Mouse (Mus musculus) cerebellum, postnatal 25 days (tissue): ENCODE data around the gene Fam107b.

Source experiments
- DNase-seq, 2 experiments: peaks; one replicate each; pipeline ENCODE4 v3.0.0; 2021; ENCODE audit warnings: mixed read lengths in 2 of 2

Fam107b gene

DNA sequence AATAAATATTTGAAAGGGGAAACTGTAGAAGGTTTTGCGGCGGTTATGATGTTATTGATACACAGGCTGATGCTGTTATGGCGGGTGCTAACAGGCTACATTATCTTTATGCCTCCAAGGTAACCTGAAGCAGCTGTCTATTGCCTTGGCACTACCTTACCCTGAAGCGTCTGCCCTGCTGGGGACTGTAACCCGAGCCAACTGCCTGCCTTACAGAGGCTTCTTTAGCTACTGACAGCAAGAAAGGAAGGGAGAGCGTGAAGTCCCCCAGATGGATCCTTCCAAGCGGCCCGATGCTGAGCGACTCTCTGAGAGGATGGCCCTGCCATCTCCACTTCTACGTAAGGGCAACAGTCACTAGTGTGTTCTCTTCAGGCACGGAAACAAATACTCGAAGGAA, at the start of gene Fam107b:
TSS of gene Fam107b (plus strand) at position 303 of the 400 bp plus-strand sequence.
- peak in 1 of 2 experiments; percentile 54 for DNase-seq

- DNase-seq = no peak
Measured at GRCm38 (mm10) chr2:3522558-3522957, 47.7 kb upstream of the Fam107b start.

GRCm38 (mm10) chr2:3526288-3526687, 44.0 kb upstream of the Fam107b start:
- no peak for DNase-seq

DNA sequence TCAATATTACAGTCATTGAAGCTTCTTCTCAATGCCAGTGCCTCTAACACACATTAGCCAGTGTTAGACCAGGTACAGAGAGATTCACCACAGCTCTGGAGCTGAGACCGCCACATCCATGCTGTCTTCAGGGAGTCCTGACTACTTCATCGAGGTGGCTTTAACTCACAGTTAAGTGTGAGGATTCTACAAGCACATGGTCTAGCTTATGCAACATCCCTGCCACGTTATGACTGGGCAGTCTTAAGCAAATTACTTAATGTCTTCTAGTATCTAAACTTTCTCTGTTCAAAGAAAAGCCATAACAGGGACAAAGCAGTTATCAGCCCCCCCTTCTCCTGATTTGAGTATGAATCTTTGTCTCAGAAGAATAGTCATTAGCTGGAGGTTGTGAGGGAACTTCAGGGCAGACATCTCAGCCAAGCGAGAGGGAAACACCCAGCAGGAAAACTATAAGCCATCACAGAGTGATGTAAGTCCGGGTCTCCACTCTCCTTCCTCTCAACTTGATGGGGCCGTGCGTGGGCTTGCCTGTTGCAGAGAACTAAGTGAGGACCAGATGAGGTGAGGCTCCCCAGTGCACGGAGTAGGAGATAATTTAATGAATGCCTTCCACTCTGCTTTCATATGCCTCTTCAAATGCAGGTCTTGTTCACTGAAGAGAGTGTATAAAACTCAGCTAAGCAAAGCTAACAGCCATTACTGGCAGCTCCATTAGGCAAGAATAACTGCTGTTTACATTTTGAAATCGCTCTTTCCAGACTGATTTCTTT, 28.8 kb upstream of the Fam107b start:
- DNase-seq = no peak

- DNase-seq = no peak
Measured at GRCm38 (mm10) chr2:3546055-3546454, 24.2 kb upstream of the Fam107b start.

GRCm38 (mm10) chr2:3546588-3546987, 23.7 kb upstream of the Fam107b start:
- DNase-seq = peak; percentile 75 to 82

DNA sequence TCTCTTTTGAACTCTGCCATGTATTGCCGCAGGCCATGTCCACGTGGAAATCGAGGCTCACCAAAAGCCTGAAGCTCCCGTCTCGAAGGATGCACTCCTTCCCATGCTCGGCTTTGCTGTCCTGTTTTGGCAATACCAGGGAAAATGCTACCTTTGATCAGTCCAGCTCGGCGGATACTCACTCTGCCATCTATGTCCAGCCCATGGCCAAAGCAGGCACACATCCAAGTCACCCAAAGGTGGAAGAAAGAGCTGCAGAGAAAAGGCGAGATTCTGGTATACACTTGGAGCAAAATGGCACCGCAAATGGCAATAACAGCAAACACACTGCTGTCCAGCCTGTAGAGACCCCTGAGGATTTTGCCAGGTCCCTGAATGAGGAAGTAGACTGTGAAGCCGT, 318 bp downstream of the Fam107b start:
- peak; percentile 26 to 28 for DNase-seq

DNA sequence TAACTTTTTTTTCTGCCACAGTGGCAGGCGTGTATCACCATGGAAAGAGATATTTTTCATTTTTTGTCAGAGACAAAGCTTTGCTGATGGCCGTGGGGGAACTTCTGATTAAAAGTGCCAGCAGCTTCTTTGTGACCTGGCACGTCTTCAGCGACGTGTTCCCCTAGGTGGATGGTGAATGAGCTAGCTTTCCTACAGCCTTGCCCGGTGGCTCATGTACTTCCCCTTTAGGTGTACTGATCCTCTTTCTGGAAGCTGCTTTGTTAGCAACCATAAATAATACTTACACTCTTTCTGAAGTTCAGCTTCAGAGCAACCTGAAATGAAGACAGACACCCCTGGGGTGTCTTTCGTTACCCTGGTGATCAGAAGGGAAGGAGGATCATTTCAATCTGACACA, 3.6 kb downstream of the Fam107b start:
- no peak for DNase-seq

GRCm38 (mm10) chr2:3575140-3575539, 4.9 kb downstream of the Fam107b start:
- no peak for DNase-seq

DNA sequence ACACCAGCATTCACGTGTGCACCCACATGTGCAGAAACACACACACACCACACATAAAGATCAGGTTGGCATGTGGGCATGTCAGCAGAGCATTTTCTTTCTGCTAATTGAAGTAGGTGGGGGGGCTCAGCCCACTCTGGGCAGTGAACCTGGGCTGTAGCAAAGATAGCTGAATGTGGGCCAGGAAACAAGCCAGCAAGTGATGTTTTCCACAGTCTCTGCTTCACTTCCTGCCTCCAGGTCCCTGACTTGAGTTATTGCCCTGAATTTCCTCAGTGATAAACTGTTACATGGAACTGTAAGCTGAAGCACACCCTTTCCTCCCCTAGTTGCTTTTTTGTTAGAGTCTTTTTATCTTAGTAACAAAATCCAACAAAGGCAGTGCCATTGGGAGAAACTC, 6.1 kb downstream of the Fam107b start:
- DNase-seq = no peak

- no peak for DNase-seq
Measured at GRCm38 (mm10) chr2:3577216-3577615, 6.9 kb downstream of the Fam107b start.

DNA sequence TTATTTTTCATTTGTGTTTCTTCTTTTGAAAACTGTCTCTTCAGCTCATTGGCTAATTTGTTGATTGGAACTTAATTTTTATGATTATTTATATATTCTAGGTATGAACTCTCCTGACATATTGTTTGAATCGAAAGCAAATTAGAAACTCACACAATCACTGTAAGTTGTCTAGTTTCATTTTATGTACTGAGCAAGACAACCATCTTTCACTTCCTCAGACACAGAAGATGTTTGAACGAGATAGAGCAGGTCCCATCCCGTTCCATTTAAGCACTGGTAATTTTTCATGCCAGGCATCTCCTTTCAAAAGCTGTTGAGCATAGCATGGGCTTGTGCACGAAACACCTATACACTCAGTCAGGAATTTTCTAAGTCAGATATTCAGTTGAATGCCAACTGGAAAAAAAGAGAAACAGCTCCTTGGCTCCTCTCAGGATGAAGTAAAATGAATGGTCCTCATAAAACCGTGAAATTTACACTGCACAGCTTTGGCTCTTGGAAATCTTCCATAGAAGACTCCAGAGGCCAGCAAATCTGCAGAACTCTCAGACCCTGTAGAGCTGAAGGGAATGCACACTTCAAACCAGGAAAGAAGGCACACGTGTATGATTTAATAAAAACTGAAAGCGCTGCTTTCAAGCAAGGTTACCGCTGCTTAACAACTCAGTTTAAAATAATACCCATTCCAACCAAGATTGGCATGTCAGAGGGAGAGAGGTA, 8.1 kb downstream of the Fam107b start:
- no peak for DNase-seq

GRCm38 (mm10) chr2:3579316-3579902, 9.1 kb downstream of the Fam107b start:
- DNase-seq = no peak

DNA sequence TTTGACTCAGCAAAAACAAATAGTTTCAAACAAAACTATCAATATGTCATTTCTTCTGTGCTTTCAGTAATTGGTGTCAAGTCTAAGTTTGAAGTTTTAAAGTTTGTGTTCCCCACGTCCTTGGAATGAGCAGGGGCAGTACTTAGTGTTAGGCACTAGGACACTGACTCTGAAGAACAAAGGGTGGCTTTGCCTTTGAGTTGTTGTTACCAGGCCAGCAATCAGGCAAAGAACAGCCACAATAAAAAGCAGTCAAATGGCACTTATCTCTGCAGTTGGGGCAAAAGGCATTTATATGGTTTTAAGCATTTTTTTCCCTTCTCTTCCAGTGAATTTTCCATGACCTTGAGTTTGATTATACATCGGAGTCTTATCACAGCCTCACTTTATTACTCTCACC, 12.5 kb downstream of the Fam107b start:
- DNase-seq = no peak

DNA sequence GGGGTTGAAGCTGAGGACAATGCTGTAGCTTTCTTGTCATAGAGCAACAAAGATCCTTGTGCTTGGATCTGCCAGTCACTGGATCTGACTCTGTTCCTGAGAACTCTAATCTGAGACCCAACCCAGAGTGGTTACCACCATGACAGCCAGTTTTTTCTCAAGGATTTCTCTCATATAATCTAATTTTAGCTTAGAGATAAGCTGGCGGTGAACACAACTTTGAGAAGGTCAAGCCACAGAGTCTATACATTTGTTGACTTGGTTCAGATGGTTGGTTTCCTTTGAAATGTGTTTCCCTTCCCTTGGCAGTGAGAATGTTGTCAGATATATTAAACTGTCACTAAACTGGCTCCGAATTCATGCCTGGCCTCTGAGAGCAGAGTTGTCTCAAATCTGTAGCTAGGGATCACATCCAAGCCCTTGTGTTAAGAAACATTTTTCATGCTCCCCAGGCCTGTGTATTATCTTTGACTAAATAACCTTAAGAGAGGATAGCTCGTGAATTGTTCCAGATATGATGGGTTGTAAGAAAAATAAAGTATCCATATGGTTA, 15.0 kb downstream of the Fam107b start:
- DNase-seq = no peak

DNA sequence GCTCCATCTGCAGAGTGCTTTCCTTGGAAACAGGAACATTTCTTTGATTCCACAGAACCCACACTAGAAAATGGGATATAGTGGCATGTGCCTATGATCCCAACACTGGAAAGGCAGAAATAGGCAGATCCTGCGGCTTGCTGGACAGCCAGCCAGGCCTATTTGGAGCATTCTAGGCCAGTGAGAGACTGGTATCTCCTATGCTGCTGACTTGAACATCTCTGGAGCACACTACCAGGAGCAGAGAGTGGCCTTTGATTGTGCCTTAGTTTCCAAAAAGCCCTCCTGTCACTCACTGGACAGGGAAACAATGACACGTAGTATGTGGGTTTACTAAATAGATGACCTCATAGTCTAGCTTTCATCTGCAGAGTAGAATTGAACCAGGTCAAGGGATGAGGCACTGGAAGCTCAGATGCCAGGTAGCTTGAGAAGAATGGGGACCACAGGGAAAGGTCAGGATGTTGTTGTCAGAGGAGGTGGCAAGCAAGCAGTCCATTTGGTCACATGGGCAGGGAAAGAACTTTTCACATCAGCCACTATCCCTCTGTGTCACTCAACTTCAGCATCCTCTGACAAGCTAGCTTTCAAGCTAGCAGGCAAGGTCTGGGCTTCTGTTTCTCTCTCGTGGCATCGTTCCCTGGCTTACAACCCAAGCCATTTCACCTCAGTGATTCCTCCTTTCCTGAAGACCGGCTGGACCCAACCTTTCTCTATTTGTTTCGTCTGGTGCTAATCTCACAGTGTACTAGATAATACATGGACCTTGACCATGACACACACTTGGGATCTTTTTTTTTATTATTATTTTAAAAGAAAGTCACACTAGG, 20.0 kb downstream of the Fam107b start:
- peak; percentile 83 to 87 for DNase-seq

GRCm38 (mm10) chr2:3590916-3591197, 20.6 kb downstream of the Fam107b start:
- peak; percentile 86 to 87 for DNase-seq

DNA sequence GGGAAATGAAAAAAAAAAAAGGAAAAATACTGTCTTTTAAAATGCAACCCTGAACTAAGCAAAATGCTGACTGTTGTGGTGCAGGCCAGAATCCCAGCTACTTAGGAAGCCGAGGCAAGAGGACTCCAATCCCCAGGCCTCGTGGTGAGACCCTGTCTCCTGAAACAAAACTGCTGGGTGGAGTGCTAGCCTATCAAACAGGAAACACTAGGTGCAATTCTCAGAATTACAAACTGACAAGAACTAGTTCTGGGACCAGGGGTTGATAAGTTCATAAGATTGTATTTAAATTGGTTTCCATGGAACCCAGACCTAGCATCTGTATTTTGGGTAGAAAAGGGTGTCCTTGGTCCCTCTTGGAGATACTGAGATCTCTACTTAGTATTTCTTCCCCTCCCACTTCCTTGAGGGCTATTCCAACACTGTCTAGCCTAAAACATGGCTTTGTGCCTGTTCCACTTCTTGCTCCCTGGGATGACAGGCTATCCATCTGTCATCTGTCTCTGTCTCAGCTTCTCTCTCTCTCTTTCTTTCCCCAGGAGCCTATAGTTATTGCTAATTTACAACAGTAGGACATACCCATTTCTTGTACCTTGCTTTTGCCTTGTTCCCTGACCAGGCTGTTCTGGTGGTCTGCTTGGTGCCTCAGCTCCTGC, 24.5 kb downstream of the Fam107b start:
- peak; percentile 57 to 58 for DNase-seq

GRCm38 (mm10) chr2:3600421-3600820, 30.1 kb downstream of the Fam107b start:
- DNase-seq = peak; percentile 27 to 28

DNA sequence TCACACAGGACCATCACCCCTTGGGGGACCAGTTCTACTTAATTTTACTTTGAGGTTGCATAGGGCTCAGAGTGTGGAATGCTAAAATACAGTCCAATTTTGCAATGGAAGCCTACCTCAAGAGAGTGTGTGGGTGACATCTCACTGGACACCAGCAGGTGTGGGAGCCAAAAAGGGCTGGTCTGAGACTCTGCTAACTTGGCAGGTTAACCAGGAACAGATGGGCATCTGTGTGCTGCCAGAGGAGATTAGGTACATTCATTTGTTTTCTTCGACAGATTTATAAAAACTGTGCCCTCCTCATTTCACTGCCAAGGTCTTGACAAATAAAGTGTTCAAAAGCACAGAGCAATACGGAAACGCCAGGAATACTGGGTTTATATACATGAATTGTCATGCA, 32.3 kb downstream of the Fam107b start:
- DNase-seq = peak; percentile 88 to 91

DNA sequence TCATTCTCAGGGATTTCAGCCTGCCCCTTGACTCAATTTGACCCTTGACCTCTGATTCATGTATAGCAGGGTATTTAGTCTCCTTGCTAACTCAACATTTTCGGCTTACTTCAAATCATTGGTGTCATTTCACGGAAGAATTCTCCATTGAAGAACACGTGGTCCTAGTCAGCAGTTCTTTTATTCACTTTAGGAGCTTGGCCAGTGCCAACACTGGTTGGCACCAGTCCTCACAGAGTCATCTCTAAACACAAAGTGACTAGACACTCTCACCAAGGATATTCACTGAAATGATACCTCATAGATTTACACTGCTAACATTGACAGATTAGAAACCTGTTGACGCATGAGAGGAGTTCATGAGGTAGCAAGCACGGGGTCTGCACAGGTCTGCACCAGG, 32.9 kb downstream of the Fam107b start:
- peak; percentile 43 to 50 for DNase-seq
